Mouse (Mus musculus) skeletal muscle tissue, adult 2 months (tissue): ENCODE data around the gene Fbn1.

Experiments
- DNase-seq: peaks from one replicate; pipeline ENCODE4 v3.0.0-alpha.2; 2012; ENCODE audit warnings: low read depth, low spot score

The Fbn1 gene

DNA sequence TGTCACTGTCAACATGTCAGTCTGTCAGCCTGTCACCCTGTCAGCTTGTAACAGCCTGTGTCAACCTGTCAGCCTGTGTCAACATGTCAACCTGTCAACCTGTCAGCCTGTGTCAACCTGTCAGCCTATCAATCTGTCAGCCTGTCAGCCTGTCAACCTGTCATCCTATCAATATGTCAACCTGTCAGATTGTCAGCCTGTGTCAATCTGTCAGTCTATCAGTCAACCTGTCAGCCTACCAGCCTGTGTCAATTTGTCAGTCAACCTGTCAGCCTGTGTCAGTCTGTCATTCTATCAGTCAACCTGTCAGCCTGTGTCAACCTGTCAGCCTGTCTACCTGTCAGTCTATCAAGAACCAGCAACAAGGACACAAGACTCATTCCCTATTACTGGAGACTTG, 6.3 kb downstream of the Fbn1 start:
- DNase-seq = no peak

DNA sequence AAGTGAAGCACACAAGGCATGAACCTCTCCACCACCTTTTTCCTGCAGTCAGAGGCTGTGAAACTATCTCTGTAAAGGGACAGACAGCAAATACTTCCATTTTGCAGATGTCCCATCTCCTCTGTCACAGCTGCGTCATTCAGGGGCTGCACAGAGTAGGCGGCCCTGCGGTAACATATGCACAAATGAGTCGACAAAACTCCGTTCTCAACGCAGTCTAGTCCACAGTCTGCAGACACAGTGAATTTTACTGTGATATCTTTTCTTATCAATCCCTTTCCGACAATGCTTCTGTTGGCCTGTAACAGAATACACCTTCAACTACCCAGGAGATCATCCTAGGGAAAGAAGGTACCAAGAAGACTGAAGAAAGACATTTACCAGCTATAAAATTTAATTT, 9.6 kb downstream of the Fbn1 start:
- no peak for DNase-seq

DNA sequence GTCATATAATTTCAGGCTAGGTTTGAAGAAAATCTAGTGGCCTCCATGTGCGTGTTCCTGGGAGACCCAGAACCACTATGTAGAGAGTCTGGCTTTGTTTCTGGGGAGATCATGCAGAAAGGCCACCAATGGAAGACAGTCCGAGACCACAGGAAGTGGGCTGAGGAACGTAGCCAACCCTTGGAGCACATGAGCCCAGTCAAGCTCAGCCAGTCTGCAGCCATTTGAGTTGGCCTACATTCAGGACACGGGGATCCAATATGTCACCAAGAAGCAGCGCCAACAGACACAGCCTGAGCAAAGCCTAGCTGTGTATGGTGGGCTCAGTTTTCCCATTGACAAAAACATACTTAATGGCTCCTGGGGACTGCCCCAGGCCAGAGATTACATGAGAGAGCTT, 11.1 kb downstream of the Fbn1 start:
- no peak for DNase-seq

DNA sequence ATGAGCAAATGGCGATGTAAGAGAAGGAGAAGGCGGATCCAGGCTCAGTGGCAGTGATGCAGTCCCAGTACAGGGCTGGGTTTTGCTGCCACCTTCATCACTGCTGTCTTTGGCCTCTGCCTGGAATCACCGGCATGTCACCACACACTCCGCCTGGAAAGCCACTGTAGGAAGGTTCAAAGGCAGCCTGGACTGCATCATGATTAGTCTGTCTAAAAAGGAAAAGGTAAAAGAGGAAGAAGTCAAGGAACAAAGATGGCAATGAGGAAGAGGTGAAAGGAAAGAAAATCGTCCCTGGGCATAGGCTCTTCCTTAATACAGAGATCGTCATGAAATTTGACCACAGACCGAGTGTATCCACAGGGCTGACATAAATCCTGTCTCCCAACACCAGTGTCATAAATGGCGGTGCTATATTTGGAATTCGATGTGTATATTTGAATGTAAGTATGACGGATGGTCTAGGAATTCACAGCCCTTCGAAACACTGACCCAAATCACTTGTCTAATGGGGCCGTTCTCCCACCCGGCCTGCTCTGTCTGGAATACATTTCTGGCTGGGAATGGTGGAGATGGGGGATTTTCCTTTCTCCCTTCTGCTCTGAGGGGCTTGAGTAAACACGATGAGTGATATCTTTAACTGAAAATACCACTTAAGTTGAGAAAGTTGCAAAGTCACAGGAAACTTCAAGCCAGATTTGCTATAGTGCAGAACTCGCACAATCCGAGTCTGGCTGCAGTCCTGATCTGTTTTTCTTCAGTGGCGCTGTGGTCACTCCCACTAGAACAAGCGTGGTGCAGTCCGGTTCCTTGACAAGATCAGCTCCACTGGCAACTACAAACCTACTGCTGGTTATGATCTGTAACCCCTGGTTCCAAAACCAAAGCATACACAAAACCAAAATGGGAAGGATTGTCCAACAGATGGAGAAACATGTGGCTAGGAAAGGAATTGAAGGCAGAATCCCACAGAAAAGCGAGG, 12.7 kb downstream of the Fbn1 start:
- DNase-seq = no peak

GRCm38 (mm10) chr2:125494291-125494690, 13.5 kb downstream of the Fbn1 start:
- DNase-seq = no peak

DNA sequence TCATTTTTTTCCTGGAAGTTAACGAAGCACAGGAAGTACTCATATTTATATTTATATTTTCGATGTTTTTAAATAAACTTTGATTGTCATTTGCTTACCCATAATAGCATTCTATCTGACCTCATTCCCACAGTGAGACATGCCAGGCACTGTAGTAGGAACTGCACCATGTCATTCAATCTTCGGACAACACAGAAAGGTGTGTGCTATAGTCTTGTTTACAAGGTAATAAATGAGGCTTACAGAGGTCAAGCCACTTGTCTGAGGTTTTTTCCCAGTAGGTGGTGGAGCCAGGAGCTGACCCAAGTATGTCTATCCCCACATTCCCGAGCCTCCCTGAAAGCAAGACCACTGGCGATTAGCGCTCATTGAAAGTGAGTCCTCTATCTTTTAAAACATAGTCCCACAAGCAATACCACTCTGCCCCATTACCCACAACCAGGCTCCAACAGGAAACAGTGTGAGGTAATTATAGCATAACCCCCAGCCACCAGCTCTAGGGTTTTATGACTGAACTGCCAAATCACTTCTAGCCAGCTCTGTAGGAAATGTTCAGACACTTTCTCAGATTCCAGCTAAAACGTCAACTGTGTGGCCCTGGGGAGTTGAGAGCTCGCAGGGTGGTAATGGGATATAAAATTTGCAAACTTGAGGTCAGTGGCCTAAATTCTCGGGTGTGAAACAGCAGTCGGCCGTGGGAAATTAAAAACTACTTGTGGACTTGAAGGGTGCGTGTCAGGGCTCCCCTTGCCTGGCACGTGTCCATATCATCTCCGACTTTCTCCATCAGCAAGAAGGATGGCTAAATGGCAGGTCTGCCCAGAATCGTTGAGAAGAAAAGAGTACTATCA, 15.5 kb downstream of the Fbn1 start:
- DNase-seq = no peak

GRCm38 (mm10) chr2:125489979-125490378, 17.8 kb downstream of the Fbn1 start:
- no peak for DNase-seq

DNA sequence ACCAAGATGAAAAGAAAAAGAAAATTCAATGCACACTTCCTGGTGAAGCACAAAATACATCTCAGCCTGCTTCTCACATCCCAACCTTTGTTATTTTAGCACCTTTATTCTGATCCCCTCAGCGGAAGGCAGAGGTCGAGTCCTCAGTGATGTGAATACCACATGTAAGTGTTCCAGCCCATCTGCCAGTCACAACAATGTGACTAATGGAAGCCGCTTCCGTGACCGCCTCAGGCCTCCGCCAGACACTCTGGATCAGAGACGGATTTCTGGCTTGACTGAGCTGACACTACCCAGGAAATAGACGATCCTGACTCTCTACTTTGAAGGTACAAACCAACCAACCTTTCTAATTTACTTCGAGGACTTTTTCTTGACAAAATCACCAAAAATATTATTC, 22.9 kb downstream of the Fbn1 start:
- no peak for DNase-seq

DNA sequence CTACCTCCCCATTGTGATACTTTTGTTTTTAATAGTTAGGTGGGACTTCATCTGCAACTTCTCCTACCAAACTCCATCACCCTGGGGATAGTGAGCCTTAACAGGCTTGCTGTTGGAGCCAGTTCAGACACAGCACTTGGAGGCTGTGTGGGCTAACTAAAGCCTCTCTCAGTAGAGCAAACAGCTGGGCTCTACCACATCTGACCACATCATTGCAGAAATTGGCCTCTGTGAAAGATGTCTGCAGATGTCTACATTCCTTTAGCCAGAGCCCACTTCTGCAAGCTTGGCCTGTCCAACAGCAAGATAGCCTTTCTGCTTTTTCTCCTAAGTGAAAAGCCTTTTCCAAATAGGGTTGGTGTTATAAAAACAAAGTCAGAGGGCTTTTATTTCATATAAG, 23.6 kb downstream of the Fbn1 start:
- DNase-seq = peak; percentile 58

DNA sequence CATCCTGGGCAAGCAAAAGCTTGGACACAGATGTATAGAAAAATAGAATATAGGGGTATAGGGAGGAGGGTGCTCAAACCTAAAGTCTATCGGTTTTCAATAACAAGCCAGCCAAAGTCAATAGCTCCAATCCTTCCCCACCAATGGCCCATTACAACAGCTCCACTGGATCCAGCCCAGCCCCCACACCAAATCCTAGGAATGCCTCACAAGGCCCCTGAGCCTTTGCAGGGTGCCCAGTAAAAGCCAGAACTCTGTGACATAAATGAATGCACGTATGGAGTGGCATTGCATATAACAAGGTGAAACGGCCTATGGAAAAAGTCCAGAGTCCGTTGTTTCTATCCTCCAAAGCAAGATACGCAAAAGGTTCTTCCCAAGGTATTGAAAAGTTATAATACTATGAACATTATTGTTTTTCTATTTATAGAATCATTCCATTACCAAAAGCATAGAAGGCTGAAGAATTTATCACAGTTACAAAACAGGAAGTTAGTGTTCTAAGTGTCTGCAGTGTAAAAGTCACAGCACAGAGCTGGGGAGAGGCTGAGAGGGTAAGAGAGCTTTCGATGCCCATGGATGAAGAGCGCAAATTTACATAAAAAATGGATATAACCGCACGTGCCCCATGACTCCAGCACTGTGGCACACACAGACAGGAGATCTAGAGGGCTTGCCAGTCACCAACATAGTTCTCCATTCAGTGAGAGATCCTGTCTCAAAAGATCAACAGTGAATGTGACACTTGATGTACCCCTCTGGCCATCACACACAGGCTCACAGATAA, 26.1 kb downstream of the Fbn1 start:
- no peak for DNase-seq

DNA sequence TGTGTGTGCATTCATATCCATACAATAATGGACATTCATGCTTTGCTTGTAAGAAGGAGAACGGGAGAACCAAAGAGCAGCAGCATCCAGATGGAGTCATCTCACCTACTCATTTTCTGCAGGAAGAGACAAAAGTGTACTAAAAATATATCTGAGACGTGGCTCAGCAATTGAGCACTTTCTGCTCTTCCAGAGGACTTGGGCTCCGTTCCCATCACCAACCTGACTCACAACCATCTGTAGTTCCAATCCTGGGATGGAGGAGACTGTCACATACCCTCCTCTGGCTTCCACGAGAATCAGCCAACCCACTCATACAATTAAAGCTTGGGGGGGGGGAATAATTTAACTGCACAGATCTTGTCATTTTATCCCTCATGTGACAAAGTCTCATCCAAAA, 26.7 kb downstream of the Fbn1 start:
- no peak for DNase-seq

GRCm38 (mm10) chr2:125480057-125480456, 27.7 kb downstream of the Fbn1 start:
- DNase-seq = no peak

GRCm38 (mm10) chr2:125478705-125479104, 29.1 kb downstream of the Fbn1 start:
- no peak for DNase-seq

- DNase-seq = no peak
Observed at GRCm38 (mm10) chr2:125477367-125477766, 30.4 kb downstream of the Fbn1 start.

DNA sequence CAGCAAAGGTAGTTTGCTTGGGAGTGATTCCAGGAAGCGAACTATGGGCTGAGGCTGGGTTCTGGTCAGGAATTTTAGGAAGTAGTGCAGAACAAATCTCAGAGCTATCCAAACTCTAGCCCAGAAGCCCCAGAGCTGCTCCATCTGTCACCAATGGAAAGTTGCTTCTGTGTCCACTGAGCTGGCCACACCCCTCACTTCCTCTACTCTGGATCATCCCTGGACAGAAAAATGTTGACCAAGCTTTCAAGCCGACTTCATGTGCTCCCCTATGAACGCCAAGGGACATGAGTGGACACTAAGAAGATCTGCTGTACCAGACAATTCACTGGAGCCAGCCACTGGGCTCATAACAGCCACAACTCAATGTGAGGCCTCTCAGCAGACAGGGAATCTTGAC, 31.6 kb downstream of the Fbn1 start:
- DNase-seq = peak; percentile 25

DNA sequence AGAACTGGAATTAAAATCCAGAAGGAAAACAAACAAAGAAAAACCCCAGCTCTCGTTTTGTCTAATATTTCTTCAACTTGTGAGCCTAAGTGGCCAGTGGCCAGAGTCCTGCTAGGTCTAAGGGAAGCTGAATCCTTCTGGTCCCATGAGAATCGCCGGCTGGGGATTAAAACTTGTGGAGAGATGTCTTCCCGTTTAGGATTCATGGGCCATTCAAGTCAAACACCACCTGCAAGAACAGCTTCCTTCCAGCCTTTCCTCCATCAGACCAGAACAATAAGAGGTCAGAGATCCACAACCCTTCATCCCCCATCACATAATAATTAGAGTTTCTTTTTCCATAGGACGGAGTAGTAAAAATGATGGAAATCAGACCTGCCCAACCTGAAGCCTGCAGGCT, 33.1 kb downstream of the Fbn1 start:
- no peak for DNase-seq

DNA sequence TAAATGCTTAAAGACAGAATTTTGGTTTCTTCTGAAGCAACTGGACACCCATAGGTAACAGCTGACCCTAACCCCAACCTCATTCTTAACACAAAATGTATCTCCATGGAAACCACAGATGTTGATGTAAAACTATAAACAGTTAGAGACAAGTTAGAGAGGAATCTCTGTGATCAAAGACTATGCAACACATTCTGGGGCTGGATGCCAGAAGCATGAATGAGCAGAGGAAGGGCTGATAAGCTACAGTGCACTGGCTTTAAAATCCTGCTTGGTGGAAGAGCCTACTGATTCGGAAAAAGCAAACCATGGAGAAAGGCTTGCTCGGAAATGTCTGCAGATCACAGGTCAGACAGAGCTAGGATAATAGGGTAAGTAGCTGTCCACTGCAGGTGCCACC, 34.6 kb downstream of the Fbn1 start:
- no peak for DNase-seq

GRCm38 (mm10) chr2:125471721-125472120, 36.1 kb downstream of the Fbn1 start:
- no peak for DNase-seq

DNA sequence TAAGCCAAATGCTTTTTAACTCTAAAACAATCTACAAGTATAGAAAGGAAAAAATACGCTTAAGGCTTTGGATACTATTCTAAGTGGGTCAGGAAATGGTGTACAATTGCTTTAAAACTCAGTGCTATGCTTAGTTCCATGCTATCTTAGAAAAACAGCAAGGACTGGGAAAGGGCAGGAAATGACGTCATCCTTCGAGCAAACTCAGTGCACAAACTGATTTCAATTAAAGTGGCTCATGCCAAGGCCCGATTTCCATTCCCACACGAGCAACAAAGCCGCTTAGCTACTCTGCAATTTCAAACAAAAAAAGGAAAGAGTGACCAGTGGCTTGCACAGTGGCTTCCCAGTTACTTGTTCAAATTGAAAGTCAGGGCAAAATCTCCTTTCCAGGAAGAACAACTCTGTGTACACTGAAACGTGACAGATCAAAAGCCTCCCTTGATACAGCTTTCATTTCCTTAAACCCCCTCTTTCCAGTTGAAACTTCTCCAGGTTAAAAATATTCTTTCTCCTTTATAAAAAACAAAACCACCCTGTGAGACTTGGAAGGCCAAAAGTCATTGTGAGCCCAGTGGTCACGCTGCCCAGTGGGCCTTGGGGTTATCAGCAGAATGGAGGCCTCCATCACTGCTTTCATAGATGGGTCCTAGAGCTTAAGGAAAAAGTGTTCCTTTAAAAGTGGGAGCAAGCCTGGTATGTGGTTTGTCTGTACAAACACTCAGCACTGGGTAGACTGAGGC, 37.1 kb downstream of the Fbn1 start:
- DNase-seq = peak; percentile 62

GRCm38 (mm10) chr2:125464036-125464435, 43.8 kb downstream of the Fbn1 start:
- no peak for DNase-seq

GRCm38 (mm10) chr2:125459087-125459486, 48.7 kb downstream of the Fbn1 start:
- no peak for DNase-seq
